Mouse (Mus musculus): ENCODE data around the gene Hivep3. TPM values are rescaled to one million over a fixed set of nuclear protein-coding genes. Genes with fewer than 3 reads are reported as not detected.
A peak's percentile ranks its signal among the peaks of the same experiment; 100 is the strongest.

Gene Hivep3
- polyA plus RNA-seq, 1 experiment, result 14.8 TPM

DNA sequence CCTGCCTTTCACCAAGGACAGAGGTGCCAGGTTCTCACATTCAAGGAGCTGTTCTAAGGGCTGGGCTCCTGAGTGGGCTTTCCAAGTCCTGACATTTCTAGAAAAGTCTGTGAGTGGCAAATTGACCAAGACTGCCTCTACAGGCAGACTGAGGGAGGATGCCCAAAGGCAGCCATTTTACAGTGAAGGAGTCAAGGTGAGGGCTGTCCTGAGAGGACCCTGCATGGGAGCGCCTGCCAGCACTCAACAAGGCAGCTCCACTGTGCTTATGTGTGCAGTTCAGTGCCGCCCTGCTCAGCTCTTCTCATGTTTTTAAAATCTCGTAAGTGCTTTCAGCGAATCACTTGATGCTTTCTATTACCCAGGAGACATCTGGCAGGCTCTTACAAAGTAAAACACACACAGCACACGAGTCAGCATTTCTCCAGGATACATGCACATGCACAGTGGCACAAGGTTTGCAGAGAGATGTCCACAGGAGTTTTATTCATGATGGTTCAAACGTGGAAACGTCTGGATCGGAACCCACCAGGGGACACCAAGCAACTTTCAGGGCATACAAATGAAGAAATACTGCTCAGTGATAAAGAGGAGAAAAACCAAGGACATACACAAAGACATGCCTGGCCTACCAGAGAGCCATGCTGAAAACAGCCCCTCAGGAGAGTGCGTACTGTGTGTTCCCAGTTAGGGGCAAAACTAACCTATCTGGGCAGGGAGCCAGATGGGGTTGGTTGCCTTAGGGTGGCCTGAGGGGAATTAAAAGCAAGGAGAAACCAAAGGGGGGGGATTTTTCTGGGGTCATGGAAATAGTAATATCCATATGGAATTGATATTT, 120.9 kb downstream of the Hivep3 start:
- peak; percentile 57 for DNase-seq (ENCODE audit: low read depth)
- TF ChIP-seq POLR2A (IDR thresholded peaks at IDR 0.05; ENCODE audit: borderline replicate concordance, extremely low read depth, insufficient read depth, insufficient read length, poor library complexity, severe bottlenecking) (no peak), CTCF (IDR thresholded peaks at IDR 0.05; ENCODE audit: borderline replicate concordance, extremely low read depth, insufficient read depth, insufficient read length) (peak; percentile 16; the same call in 1 of the 2 replicates)

DNA sequence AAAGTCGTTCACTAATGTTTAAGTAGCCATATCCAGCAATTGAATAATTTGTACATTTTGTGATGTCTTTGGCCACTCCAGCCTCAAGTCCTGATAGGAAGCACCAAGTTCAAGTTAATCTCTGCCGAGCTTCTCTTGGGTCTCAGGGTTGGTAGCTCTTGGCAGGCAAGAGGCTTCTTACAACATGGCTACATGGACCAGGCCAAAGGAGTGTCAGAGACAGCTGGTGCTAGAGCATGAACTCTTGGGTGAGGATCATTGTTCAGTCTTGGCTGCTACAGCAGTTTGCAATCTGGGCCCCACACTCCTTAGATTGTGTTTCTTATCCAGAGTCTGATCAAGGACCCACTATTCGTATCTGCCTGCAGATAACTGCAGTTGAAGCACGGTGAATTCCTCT, 125.9 kb downstream of the Hivep3 start:
- TF ChIP-seq POLR2A (IDR thresholded peaks at IDR 0.05; ENCODE audit: borderline replicate concordance, extremely low read depth, insufficient read depth, insufficient read length, poor library complexity, severe bottlenecking) (no peak), CTCF (IDR thresholded peaks at IDR 0.05; ENCODE audit: borderline replicate concordance, extremely low read depth, insufficient read depth, insufficient read length) (no peak)
- no peak for DNase-seq (ENCODE audit: low read depth)

DNA sequence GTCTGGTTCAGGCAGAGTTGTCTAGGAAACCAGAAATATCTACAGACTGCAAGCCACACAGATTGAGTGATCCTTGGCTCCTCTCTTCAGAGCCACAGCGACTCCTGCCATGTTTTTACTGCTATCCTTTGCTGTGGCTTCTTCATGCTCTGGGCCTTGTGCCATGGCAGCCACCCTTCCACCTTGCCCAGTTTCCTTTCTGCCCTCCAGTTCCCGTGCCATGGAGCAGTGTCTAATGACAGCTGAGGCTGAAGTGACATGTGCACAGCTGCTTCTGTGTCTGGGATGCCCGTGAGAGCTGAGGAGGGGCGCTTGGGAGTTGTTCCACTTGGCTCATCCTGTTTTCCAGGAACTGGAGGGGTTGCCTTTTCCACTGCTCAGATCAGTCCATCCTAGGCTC, 127.4 kb downstream of the Hivep3 start:
- no peak for DNase-seq (ENCODE audit: low read depth)
- no peak for TF ChIP-seq POLR2A (IDR thresholded peaks at IDR 0.05; ENCODE audit: borderline replicate concordance, extremely low read depth, insufficient read depth, insufficient read length, poor library complexity, severe bottlenecking)
- TF ChIP-seq CTCF (IDR thresholded peaks at IDR 0.05; ENCODE audit: borderline replicate concordance, extremely low read depth, insufficient read depth, insufficient read length), result no peak

DNA sequence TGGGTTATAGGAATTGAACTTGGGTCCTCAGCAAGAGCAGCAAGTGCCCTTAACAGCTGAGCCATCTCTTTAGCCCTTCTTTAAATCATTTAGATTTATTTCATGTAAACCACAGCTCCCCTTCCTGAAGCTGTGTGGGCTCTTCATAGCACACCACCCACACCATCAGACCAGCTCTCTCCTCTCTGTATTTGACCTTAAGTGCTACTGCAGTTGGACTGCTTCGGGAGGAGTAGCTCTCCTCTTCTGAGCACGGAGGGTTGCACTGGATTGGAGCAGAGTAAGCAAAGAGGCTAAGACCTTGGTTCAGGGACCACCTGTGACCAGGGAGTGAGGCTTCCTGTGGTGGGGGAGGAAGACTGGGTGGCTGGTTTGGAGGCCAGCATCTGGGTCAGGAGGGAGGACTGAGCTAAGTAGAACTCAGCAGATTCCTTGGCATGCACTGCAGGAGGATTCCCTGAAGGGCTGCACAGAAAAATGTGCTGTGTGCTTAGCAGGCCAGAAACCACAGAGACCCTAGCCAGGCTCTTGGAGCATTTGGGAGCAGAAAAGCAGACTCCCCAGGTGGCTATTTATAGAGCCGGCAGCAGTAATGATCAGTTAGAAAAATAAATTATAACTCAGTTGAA, 132.4 kb downstream of the Hivep3 start:
- no peak for DNase-seq (ENCODE audit: low read depth)
- TF ChIP-seq POLR2A (IDR thresholded peaks at IDR 0.05; ENCODE audit: borderline replicate concordance, extremely low read depth, insufficient read depth, insufficient read length, poor library complexity, severe bottlenecking), result no peak
- TF ChIP-seq CTCF (IDR thresholded peaks at IDR 0.05; ENCODE audit: borderline replicate concordance, extremely low read depth, insufficient read depth, insufficient read length), result no peak

DNA sequence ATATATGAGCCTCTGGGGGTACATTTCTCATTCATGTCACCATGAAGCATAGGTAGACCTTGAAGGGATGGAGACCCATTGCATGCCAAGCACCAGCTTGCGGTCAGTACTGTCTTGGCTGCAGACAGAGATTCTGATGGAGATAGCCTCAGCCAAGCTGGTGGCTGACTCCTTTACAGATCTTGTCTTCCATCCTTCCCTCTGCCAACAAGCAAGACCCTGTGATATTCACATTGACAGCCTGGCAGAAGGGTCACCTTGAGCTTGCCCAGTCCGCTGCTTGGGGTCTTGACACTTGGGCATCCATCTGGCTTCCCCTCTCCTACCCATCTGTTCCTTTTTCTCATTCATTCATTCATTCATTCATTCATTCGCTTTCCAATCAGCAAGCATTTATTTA, 133.5 kb downstream of the Hivep3 start:
- TF ChIP-seq CTCF (IDR thresholded peaks at IDR 0.05; ENCODE audit: borderline replicate concordance, extremely low read depth, insufficient read depth, insufficient read length), result no peak
- no peak for TF ChIP-seq POLR2A (IDR thresholded peaks at IDR 0.05; ENCODE audit: borderline replicate concordance, extremely low read depth, insufficient read depth, insufficient read length, poor library complexity, severe bottlenecking)
- no peak for DNase-seq (ENCODE audit: low read depth)

DNA sequence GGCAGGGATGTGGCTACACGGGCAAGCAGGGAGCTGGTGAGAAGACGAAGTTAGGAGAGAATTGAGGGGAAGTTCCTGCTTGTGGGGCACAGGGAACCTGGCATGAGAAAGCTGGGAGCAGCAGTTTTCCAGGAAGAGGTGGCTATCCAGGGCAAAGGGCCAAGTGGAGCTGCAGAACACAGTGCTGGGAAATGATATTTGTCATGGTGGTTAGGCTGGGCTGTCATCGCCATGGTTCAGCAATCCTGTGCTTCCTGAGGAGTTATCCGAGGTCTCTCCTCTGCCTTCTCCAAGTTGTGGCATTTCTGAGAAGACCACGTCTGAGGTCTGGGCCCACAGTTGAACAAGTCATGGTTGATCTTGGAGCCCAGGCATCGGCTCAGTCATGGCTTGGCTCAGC, 136.8 kb downstream of the Hivep3 start:
- DNase-seq (ENCODE audit: low read depth), result no peak
- no peak for TF ChIP-seq POLR2A (IDR thresholded peaks at IDR 0.05; ENCODE audit: borderline replicate concordance, extremely low read depth, insufficient read depth, insufficient read length, poor library complexity, severe bottlenecking)
- TF ChIP-seq CTCF (IDR thresholded peaks at IDR 0.05; ENCODE audit: borderline replicate concordance, extremely low read depth, insufficient read depth, insufficient read length), result no peak

- no peak for TF ChIP-seq POLR2A (IDR thresholded peaks at IDR 0.05; ENCODE audit: borderline replicate concordance, extremely low read depth, insufficient read depth, insufficient read length, poor library complexity, severe bottlenecking)
- TF ChIP-seq CTCF (IDR thresholded peaks at IDR 0.05; ENCODE audit: borderline replicate concordance, extremely low read depth, insufficient read depth, insufficient read length), result no peak
- no peak for DNase-seq (ENCODE audit: low read depth)
Measured at GRCm38 (mm10) chr4:119871441-119871840, 137.9 kb downstream of the Hivep3 start.

DNA sequence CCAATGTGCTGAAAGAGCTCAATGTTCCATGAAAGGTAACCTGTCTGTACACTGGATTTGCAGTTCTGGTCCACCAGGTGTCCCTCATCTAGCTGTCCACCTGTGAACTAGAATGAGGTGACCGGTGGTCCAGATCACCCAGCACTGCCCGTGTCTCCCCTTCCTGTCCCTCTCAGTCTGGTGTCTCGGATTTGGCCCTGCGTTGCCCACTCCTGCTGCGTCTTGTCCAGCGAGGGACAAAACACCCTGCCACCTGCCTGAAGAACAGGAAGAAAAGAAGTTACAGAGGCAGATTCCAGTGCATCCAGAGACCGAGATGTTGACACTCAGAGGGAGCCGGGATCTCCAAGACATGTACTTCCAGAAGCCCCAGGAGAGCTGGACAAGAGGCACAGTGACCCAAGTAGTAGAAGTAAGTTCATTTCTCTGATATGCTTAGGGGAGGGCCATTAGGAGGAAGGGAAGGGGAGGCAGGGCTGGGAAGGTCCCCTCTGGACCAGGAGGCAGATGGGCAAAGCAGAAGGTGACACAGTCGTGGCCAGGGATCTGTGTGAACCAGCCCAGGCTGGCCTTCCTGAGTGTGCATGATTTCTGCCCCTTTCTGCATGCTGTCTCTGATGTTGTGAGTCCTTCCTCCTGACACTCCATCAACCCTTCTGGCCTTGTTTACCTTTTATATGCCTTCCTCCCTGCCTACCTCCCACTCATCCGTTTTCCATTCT, 138.4 kb downstream of the Hivep3 start:
- no peak for TF ChIP-seq CTCF (IDR thresholded peaks at IDR 0.05; ENCODE audit: borderline replicate concordance, extremely low read depth, insufficient read depth, insufficient read length)
- no peak for TF ChIP-seq POLR2A (IDR thresholded peaks at IDR 0.05; ENCODE audit: borderline replicate concordance, extremely low read depth, insufficient read depth, insufficient read length, poor library complexity, severe bottlenecking)
- no peak for DNase-seq (ENCODE audit: low read depth)

GRCm38 (mm10) chr4:119873935-119874334, 140.4 kb downstream of the Hivep3 start:
- peak; percentile 40 for DNase-seq (ENCODE audit: low read depth)
- TF ChIP-seq POLR2A (IDR thresholded peaks at IDR 0.05; ENCODE audit: borderline replicate concordance, extremely low read depth, insufficient read depth, insufficient read length, poor library complexity, severe bottlenecking) (no peak), CTCF (IDR thresholded peaks at IDR 0.05; ENCODE audit: borderline replicate concordance, extremely low read depth, insufficient read depth, insufficient read length) (no peak)

- TF ChIP-seq POLR2A (IDR thresholded peaks at IDR 0.05; ENCODE audit: borderline replicate concordance, extremely low read depth, insufficient read depth, insufficient read length, poor library complexity, severe bottlenecking) (no peak), CTCF (IDR thresholded peaks at IDR 0.05; ENCODE audit: borderline replicate concordance, extremely low read depth, insufficient read depth, insufficient read length) (no peak)
Measured at GRCm38 (mm10) chr4:119875592-119875991, 142.0 kb downstream of the Hivep3 start.

DNA sequence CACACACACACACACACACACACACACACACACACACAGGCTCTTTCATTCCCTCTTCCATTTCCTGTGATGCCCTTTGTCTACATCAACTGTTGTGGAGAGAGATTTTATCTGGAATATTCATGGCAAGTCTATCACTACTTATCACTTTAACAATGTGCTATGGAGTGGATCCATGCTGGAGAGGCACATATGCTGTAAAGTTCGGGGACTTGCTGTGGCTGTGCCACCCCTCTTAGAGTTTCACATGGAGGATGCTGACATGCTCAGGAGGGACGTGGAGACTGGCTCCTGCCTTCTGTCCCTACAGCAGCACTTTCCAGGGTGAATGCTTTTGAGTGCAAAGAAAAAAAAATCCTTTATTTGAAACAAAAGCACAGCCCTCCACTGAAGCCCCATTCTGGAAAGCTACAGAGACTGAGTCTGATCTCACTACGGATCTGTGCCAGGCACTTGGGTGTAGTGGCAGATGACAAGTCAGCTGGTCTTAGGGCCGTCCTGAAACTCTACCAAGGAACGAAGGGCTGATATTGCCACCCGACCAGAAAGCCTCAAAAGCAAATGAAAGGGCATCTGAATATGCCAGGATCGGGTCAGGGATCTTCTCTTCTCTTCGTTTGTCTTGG, 143.1 kb downstream of the Hivep3 start:
- TF ChIP-seq POLR2A (IDR thresholded peaks at IDR 0.05; ENCODE audit: borderline replicate concordance, extremely low read depth, insufficient read depth, insufficient read length, poor library complexity, severe bottlenecking) (no peak), CTCF (IDR thresholded peaks at IDR 0.05; ENCODE audit: borderline replicate concordance, extremely low read depth, insufficient read depth, insufficient read length) (no peak)
- DNase-seq (ENCODE audit: low read depth), result peak; percentile 70

More at GRCm38 (mm10) chr4:119875592-119875991, 142.0 kb downstream of the Hivep3 start:
- no peak for DNase-seq (ENCODE audit: low read depth)
